Mouse (Mus musculus) embryonic facial prominence, embryonic 14.5 days (tissue): Measurements from ENCODE around the gene Olig3. TPM values are rescaled to one million over a fixed set of nuclear protein-coding genes. Genes with fewer than 3 reads are reported as not detected.
A peak's percentile ranks its signal among the peaks of the same experiment; 100 is the strongest.

Experiments used
- ATAC-seq: fragments of 200-750 bp; cut with Nextera tagmentation; 2 replicates; pipeline ENCODE4 v1.8.0; 2017; ENCODE audit warnings: low read depth, moderate number of reproducible peaks, moderate TSS enrichment
- DNase-seq: peaks from one replicate; pipeline ENCODE4 v3.0.0-alpha.2; 2015; ENCODE audit warnings: low spot score
- H3K27ac ChIP-seq: fragments of 300-500 bp; sonication (generic); replicated peaks from 2 replicates; pipeline ENCODE4 v1.5.1; 2014; ENCODE audit warnings: low read depth, mild to moderate bottlenecking, low read length, moderate library complexity
- H3K27me3 ChIP-seq: fragments of 300-500 bp; sonication (generic); replicated peaks from 2 replicates; pipeline ENCODE4 v1.6.1; 2014; ENCODE audit warnings: low read length; ENCODE audit not compliant: control insufficient read depth, insufficient read depth
- H3K36me3 ChIP-seq: fragments of 300-500 bp; sonication (generic); 2 replicates; pipeline ENCODE4 v1.6.1; 2014; ENCODE audit warnings: low read length, mixed read lengths; ENCODE audit not compliant: control insufficient read depth, insufficient read depth
- H3K4me1 ChIP-seq: fragments of 300-500 bp; sonication (generic); 2 replicates; pipeline ENCODE4 v1.6.1; 2014; ENCODE audit warnings: antibody characterized with exemption, low read length; ENCODE audit not compliant: control insufficient read depth, insufficient read depth
- H3K4me2 ChIP-seq: fragments of 300-500 bp; sonication (generic); 2 replicates; pipeline ENCODE4 v1.6.1; 2014; ENCODE audit warnings: low read depth, mild to moderate bottlenecking, low read length, moderate library complexity, mixed read lengths
- H3K4me3 ChIP-seq: fragments of 300-500 bp; sonication (generic); 2 replicates; pipeline ENCODE4 v1.5.1; 2014; ENCODE audit warnings: low read depth, mild to moderate bottlenecking, low read length
- H3K9ac ChIP-seq: fragments of 300-500 bp; sonication (generic); 2 replicates; pipeline ENCODE4 v1.6.1; 2014; ENCODE audit warnings: low read depth, mild to moderate bottlenecking, low read length, moderate library complexity, mixed read lengths
- H3K9me3 ChIP-seq: fragments of 300-500 bp; sonication (generic); 2 replicates; pipeline ENCODE4 v1.6.1; 2016; ENCODE audit warnings: low read length; ENCODE audit not compliant: control insufficient read depth
- WGBS: fragments of 180-500 bp; shearing (Covaris S2); extraction: QIAGEN DNeasy Blood & Tissue Kit; methylation state at CpG from one replicate; pipeline ENCODE4 v1.1.7; 2014; 5-methylcytosine and 5-hydroxymethylcytosine counted together
- polyA plus RNA-seq: library from polyadenylated mRNA; unstranded; fragments of >200 nt; fragmentation: Nextera tagmentation; extraction: Ambion mirVana; gene quantifications from 2 replicates; pipeline ENCODE4 v1.2.1, GENCODE M21; 2014

Olig3 gene
- 0.13 TPM in 1 of 2 replicates, not detected in the other for polyA plus RNA-seq

DNA sequence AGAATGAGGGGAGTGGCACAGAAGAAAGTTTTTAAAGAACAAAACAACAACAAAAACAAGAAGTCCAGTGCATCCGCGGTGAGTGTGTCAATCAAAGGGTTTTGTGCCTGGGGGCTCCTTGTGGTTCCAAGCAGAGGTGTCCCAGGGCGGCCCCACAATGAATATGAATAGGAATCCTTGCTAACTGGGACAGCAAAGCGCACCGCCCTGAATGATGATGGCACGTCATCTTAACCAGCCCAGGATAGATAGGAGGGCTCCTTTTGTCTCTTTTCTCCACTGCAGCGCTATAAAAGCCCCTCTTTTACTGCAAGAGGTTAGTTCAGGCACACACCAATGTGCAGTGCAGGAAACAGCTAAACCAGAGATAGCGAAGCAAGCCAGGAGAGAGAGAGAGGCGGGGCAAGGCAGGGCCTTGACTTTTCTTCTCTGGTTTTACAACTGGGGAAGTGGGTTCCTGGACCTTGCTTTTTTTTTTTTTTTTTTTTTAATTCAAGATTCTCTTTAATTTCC, at the start of gene Olig3:
Gene Olig3 (plus strand): TSS at position 463 of the 513 bp plus-strand sequence.
- ATAC-seq = no peak
- peaks cover 6% of the 10 kb centered on the region for H3K4me1 ChIP-seq
- H3K9ac ChIP-seq = no peak within 1 kb of the TSS
- H3K27me3 ChIP-seq = peaks cover 95% of the 10 kb centered on the region
- no peak within 1 kb of the TSS for H3K27ac ChIP-seq
- no peaks in the 10 kb centered on the region for H3K36me3 ChIP-seq
- H3K9me3 ChIP-seq = no peaks in the 10 kb centered on the region
- WGBS = 3% methylated on average over 9 of the region's 9 CpGs
- peak within 1 kb of the TSS; percentile 24 for H3K4me2 ChIP-seq
- H3K4me3 ChIP-seq = peak within 1 kb of the TSS; percentile 18
- DNase-seq = no peak

DNA sequence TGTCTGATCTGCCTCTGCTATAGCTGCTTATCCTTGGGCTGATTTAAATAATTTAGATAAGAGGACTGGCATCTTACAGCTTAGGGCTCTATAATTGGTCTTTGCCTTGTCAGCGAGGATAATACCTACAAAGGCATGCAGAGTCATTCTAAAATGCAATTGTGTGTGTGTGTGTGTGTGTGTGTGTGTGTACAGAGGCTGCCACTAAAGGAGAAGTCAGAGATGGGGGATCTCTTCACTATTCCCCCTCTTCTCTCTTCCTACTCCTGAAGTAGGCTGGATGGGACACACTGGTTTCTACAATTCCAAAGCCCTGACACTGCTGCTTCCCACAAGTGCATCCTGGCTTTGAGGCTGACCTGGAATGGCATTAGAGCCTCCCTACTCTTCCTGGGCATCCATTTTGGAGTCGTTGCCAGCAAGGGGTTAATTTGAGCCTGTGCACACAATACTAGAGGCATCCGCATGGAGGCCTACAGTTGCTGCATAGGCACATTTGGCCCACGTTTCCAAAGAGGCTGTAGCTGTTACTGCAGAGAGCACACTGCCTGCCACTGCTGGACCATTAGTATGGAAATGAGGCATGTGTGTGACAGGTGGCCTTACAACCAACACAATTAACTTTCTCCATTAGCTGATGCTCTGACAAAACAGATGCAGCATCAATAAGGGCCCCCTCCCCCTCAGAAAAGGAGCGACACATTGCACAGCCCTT, 46.5 kb upstream of the Olig3 start:
- H3K4me1 ChIP-seq = no peaks in the 10 kb centered on the region
- DNase-seq = peak; percentile 41
- H3K9ac ChIP-seq = no peak overlapping the region
- no peak overlapping the region for H3K4me2 ChIP-seq
- no peaks in the 10 kb centered on the region for H3K9me3 ChIP-seq
- WGBS = 31% methylated on average over 5 of the region's 5 CpGs
- no peak overlapping the region for H3K27ac ChIP-seq
- ATAC-seq = peak; percentile 70; the same call in 1 of the 2 replicates
- H3K36me3 ChIP-seq = no peaks in the 10 kb centered on the region
- no peak overlapping the region for H3K4me3 ChIP-seq
- H3K27me3 ChIP-seq = no peaks in the 10 kb centered on the region

DNA sequence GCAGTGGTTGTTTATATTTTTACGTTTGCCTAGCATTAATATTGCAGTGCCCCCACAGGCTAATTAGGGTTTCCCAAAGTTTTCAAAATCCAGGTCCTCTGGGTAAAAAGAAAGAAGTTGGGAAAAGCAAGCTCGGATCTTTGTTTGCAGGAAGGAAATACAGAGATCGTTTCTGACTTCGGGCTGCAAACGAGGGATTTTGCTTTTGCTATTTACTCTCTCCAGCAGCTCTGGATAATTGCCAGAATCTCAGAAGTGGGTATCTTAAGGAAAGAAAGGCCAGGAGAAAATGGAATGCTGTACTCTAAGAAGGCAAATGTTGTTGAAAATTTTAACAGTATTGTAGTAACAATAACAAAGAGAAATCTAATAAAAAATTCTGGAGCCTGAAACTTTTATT, 45.9 kb upstream of the Olig3 start:
- no peaks in the 10 kb centered on the region for H3K9me3 ChIP-seq
- peak; percentile 14 for DNase-seq
- no peak for ATAC-seq

DNA sequence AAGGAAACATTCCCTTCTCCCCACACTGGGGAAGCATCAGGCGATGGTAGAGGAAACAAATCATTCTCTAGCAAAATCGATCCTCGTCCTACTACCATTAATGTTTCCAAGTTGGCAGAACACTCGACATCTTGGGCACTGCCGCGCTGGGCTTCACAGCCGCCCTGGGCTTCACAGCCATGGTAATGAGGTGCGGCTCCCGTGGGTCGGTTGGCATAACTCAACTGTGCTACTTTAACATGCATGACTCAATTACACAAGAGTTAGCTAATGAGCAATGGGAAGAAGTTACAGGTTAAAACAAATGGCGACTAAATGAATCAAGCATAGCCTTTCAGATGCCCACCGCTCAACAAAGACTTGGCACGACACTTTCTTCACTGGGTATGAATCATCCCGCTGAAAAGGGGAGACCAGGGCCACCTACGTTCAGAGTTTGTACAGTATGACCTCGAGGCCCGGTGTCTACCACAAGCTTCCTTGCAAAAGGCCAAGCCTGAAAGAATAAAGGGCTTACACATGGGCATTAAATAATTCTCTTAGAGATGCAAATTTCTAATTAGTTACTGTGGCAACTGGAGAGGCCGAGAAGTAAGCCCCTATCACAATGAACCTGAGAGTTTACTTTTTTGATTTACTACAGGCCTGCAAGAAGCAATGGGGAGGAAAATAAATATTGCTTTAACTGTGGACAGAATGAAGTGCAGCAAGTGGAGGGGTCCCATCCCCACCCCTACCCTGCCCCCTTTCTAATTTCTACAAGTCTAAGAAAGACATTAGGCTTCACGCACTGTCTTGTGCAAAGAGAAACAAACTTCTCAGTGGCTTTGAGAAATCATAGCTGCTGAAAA, 38.1 kb upstream of the Olig3 start:
- H3K9me3 ChIP-seq = no peaks in the 10 kb centered on the region
- H3K4me2 ChIP-seq = no peak overlapping the region
- H3K27me3 ChIP-seq = no peaks in the 10 kb centered on the region
- 84% methylated on average over 19 of the region's 19 CpGs for WGBS
- H3K4me3 ChIP-seq = no peak overlapping the region
- H3K36me3 ChIP-seq = no peaks in the 10 kb centered on the region
- no peaks in the 10 kb centered on the region for H3K4me1 ChIP-seq
- no peak overlapping the region for H3K9ac ChIP-seq
- no peak overlapping the region for H3K27ac ChIP-seq
- DNase-seq = no peak
- no peak for ATAC-seq

More for the DNA sequence above, 45.9 kb upstream of the Olig3 start:
- Histone ChIP-seq H3K36me3 (no peaks in the 10 kb centered on the region), H3K4me3 (no peak overlapping the region), H3K4me2 (no peak overlapping the region), H3K27me3 (no peaks in the 10 kb centered on the region), H3K4me1 (no peaks in the 10 kb centered on the region), H3K9ac (no peak overlapping the region), H3K27ac (no peak overlapping the region)
- WGBS = 27% methylated on average over 5 of the region's 5 CpGs

DNA sequence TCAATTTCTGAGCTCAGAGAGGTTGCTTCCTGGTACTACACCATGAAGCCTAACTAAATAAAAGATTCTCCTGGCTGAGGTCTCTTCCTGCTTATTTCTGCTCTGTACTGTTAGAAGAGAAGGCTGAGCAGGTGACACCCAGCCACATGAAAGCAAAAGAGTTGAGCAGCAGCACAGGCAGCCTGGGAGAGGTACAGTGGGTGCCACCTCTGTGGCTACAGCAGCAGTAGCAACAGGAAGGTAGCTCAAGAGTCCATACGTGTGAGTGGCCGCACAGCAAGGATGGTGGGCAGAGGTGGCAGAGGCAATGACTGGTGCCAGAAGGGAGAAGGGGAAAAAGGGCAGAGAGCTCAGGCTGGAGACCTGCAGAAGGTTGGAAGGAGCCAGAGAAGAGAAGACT, 34.6 kb upstream of the Olig3 start:
- Histone ChIP-seq H3K36me3 (no peaks in the 10 kb centered on the region), H3K4me1 (no peaks in the 10 kb centered on the region)
- WGBS = 66% methylated on average over 2 of the region's 2 CpGs

DNA sequence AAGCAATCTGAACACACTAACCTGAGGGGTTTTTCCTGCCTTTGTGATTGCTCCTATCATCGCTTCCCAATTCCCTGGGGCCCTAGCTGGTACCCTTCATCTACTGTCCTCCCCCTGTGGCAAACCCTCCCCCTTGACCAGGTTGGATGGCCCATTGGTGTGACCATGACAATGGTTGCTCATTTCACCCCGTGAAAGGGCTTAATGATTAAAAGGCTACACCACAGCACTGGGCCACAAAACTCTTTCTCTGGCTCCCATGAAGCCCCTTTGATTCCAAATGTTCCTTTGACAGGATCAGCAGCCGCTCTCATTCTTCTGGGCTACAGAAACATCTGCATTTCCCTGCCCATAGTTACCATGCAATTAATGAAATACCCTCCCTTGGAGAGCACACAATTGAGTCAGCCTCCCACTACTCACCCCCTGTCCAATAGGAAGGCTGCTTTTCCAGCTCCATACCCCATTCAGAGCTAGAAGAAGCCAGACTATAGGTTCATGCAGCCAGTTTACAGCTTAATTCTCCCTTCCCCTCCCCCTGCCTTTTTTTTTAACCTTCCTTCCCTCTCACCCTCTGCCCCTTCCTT, 27.0 kb upstream of the Olig3 start:
- no peak overlapping the region for H3K4me3 ChIP-seq
- no peak overlapping the region for H3K4me2 ChIP-seq
- no peaks in the 10 kb centered on the region for H3K9me3 ChIP-seq
- DNase-seq (no peak), ATAC-seq (no peak)
- no peaks in the 10 kb centered on the region for H3K27me3 ChIP-seq
- WGBS = 33% methylated on average over 3 of the region's 3 CpGs
- no peak overlapping the region for H3K27ac ChIP-seq
- H3K9ac ChIP-seq = no peak overlapping the region
- H3K4me1 ChIP-seq = no peaks in the 10 kb centered on the region
- H3K36me3 ChIP-seq = no peaks in the 10 kb centered on the region

More for the DNA sequence above, 34.6 kb upstream of the Olig3 start:
- no peak for ATAC-seq
- Histone ChIP-seq H3K4me2 (no peak overlapping the region), H3K27me3 (no peaks in the 10 kb centered on the region), H3K27ac (no peak overlapping the region), H3K9ac (no peak overlapping the region), H3K4me3 (no peak overlapping the region), H3K9me3 (no peaks in the 10 kb centered on the region)
- no peak for DNase-seq

DNA sequence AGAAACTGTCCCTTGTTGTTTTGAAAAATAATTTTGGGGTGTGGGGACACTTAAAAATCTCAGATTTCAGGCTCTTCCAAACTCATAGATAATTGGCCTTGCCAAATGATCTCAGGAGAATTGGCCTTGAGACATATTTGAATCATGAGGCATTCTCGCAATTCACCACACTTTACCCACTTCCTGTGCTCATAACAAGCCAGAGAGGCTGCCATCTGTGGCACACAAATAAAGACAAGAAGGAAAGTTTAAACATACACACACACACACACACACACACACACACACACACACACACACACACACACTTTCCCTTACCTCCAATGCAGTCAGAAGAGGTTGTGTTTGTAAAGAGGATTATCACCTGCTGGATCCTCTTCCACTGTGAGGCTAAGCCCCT, 22.9 kb upstream of the Olig3 start:
- Histone ChIP-seq H3K36me3 (no peaks in the 10 kb centered on the region), H3K4me3 (no peak overlapping the region), H3K9ac (no peak overlapping the region), H3K4me1 (no peaks in the 10 kb centered on the region), H3K27ac (no peak overlapping the region), H3K9me3 (no peaks in the 10 kb centered on the region), H3K4me2 (no peak overlapping the region), H3K27me3 (no peaks in the 10 kb centered on the region; the same call in 1 of the 2 replicates)
- no peak for ATAC-seq
- DNase-seq = no peak
- 52% methylated on average over 1 of the region's 1 CpGs for whole genome bisulfite sequencing
